Mouse (Mus musculus) C2C12 (cell line): Measurements from ENCODE around the gene Gm11444. TPM values are rescaled to one million over a fixed set of nuclear protein-coding genes. Genes with fewer than 3 reads are reported as not detected.

Experiments
- H3K27me3 ChIP-seq: one replicate; pipeline ENCODE4 v1.6.1; 2011; ENCODE audit not compliant: control insufficient read depth, insufficient read depth, insufficient read length
- H3K36me3 ChIP-seq: one replicate; pipeline ENCODE4 v1.6.1; 2011; ENCODE audit not compliant: control insufficient read depth, insufficient read depth
- H3K4me3 ChIP-seq: one replicate; pipeline ENCODE4 v1.5.1; 2011; ENCODE audit warnings: mild to moderate bottlenecking, control low read depth; ENCODE audit not compliant: poor library complexity, insufficient read depth, severe bottlenecking
- H3K79me2 ChIP-seq: one replicate; pipeline ENCODE4 v1.6.1; 2011; ENCODE audit not compliant: control insufficient read depth, insufficient read depth
- H3K79me3 ChIP-seq: one replicate; pipeline ENCODE4 v1.6.1; 2011; ENCODE audit warnings: low read depth, control low read depth
- H3ac ChIP-seq: one replicate; pipeline ENCODE3; 2011; ENCODE audit warnings: low read depth; ENCODE audit not compliant: control insufficient read depth, insufficient read length
- CEBPB ChIP-seq: IDR thresholded peaks from one replicate; pipeline ENCODE4 v1.6.1; 2011; ENCODE audit warnings: low read depth, mild to moderate bottlenecking, control low read depth, moderate library complexity
- CTCF ChIP-seq: IDR thresholded peaks from one replicate; pipeline ENCODE4 v1.5.1; 2011; ENCODE audit not compliant: control insufficient read depth, insufficient read depth, insufficient read length
- FOSL1 ChIP-seq: IDR thresholded peaks from one replicate; pipeline ENCODE4 v1.8.0; 2011; ENCODE audit warnings: mild to moderate bottlenecking, low read length; ENCODE audit not compliant: poor library complexity, insufficient read depth, severe bottlenecking
- MAX ChIP-seq: IDR thresholded peaks from one replicate; pipeline ENCODE4 v1.6.1; 2011; ENCODE audit warnings: mild to moderate bottlenecking, control low read depth
- MYOD1 ChIP-seq: IDR thresholded peaks from one replicate; pipeline ENCODE4 v1.6.1; 2011; ENCODE audit warnings: low read depth; ENCODE audit not compliant: control insufficient read depth, insufficient read length
- MYOG ChIP-seq: IDR thresholded peaks from one replicate; pipeline ENCODE4 v1.6.1; 2011; ENCODE audit not compliant: control insufficient read depth, insufficient read length; ENCODE audit errors: extremely low read depth
- USF1 ChIP-seq: IDR thresholded peaks from one replicate; pipeline ENCODE4 v1.6.1; 2011; ENCODE audit warnings: low read depth, mild to moderate bottlenecking, control low read depth, moderate library complexity
- polyA plus RNA-seq: library from polyadenylated mRNA; unstranded; fragments of >200 nt; fragmentation: generic; extraction: Trizol; gene quantifications from one replicate; pipeline ENCODE4 v1.2.1, GENCODE M21; 2012; ENCODE audit warnings: missing spikeins

Gm11444 gene
- polyA plus RNA-seq, 1 experiment: not detected

DNA sequence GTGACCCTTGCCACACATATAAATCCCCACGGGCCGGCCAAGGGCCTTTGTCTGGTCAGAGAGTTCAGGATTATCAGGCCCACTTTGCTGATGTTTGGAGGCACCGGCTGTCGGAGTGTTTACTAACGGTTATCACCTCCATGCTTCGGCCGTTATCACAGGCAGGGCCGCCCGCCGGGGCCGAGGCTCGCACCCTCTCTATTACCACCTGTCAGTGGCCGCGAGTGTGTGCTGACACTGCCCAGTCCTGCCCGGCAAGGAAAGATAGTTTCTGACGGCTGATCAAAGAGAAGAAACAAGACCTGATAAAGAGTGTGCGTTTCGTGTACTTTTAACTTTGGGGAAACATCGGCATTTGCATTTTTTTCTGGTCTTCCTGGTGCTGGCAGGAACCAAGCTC is 50.3 kb downstream of the Gm11444 start:
- TF ChIP-seq CEBPB: no peak
- TF ChIP-seq MAX: no peak
- TF ChIP-seq MYOG: no peak
- no peak for TF ChIP-seq CTCF
- TF ChIP-seq USF1: no peak
- TF ChIP-seq MYOD1: no peak
- TF ChIP-seq FOSL1: no peak
- no peak overlapping the region for H3ac ChIP-seq
- H3K36me3 ChIP-seq: no peaks in the 10 kb centered on the region
- no peaks in the 10 kb centered on the region for H3K79me3 ChIP-seq
- no peaks in the 10 kb centered on the region for H3K79me2 ChIP-seq
- no peak overlapping the region for H3K4me3 ChIP-seq
- no peaks in the 10 kb centered on the region for H3K27me3 ChIP-seq

DNA sequence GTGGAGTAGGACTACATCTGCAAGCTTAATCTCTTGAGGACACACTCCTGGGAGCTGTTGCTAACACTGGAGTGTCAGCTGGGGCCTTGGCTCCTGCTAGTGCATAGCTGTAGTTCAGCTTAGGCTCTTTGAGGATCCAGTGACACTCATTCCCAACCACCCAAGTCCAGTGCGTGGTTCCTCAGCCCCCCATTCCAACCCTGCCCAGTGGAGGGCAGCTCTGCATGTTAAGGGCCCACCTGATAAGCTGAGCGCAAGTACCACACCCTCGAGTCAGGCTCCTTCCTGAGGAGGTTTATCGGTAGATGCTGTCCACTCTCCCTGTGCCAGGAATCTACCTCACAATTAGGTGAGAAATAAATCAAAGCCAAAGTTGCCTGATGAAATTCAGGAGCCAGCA is 50.7 kb downstream of the Gm11444 start:
- H3K36me3 ChIP-seq: no peaks in the 10 kb centered on the region
- no peaks in the 10 kb centered on the region for H3K79me3 ChIP-seq
- H3K4me3 ChIP-seq: no peak overlapping the region
- no peak for TF ChIP-seq MYOD1
- no peak for TF ChIP-seq FOSL1
- TF ChIP-seq MYOG: no peak
- TF ChIP-seq CTCF: no peak
- TF ChIP-seq MAX: no peak
- no peak for TF ChIP-seq CEBPB
- no peaks in the 10 kb centered on the region for H3K79me2 ChIP-seq
- H3ac ChIP-seq: no peak overlapping the region
- no peaks in the 10 kb centered on the region for H3K27me3 ChIP-seq

Other genes starting within 250 kb of the Gm11444 start
- gene Tbx2, start 17.8 kb downstream of the Gm11444 start, polyA plus RNA-seq: 1.5 TPM
- gene Tbx4, start 36.1 kb upstream of the Gm11444 start, polyA plus RNA-seq: 0.02 TPM